Mouse (Mus musculus): ENCODE measurements around the gene Dnah1.

Gene Dnah1

DNA sequence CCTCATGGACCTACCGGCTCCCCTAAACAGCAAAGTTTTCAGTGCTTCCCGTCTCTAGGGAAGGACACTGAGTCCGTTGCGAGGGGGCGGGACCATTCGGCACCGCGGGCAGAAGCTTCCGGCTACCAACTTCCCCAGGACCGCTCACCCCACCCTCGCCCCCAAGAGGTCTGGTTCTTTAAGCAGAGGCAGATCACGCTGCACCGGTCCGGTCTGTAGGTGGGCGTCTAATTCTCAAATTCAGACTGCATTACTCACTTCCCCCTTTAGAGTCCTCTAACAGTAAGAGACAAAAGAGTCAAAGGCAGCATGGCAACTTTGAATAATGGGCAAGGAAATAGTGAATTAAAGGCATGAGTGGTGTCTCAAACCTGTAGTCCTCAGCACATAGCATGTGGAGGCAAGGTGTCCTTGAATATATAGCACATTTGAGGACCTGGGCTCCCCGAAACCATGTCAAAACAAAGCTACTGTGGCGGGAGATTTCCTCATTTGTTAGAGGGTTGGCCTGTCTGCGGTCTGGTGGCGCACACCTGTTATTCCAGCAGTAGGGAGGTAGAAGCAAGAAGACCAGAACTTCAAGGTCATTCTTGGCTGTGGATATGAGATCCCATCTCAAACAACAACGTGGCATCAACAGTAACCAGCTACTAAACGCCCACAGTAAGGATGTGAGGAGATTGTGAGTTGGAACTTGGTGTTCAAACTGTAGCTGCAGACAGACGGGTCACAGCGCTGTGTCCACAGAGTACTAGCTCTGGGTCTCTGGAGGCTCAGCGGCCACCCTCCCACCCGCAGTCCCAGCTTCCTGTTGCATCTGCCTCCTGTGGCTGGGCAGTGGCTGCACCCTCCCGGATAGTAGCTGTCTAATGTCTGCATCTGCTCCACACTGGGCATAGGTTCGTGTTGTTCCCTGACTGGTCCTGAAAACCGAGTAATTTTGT is at the start of gene Dnah1:
TSS of gene Dnah1 (minus strand) at position 48 of the 944 bp plus-strand sequence.
- DNase-seq (ENCODE audit: low spot score): no peak

DNA sequence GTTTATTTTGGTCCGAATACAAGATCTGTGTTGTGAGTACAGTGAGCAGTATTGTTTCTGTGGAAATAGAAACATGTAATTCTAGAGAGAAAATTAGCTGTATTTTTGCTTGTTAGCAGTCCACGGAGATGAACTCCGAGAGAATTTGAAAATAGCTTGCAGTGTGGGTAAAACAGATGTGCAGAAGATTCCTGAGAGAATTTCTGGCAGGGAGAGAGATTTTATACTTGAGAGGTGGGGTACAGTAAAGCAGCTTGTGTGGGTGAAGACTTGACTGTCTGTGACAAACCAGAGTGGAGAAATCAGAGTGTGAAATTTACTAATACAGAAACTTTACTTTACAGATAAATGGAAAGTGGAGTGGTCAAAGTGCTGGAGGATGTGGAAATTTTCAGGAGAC is 45.7 kb upstream of the Dnah1 start:
- no peak for DNase-seq (ENCODE audit: low spot score)

DNA sequence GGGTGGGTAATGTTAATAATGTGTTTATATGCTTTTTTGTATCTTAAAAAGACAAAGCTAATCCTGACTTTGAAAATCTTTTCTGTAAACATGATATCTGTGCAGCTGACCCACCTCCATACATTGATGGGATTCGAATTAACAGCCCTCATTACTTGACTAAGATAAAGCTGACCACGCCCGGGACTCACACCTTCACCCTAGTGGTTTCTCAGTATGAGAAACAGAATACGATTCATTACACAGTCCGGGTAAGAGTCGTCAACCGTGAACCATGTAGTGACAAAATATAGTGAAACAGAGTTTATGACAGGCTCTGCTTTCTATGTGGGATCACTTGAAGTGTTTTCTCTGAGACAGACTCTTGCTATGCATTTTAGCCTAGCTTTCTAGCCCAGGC is 44.3 kb upstream of the Dnah1 start:
- DNase-seq (ENCODE audit: low spot score): no peak

GRCm38 (mm10) chr14:31365350-31365749 is 41.7 kb upstream of the Dnah1 start:
- DNase-seq (ENCODE audit: low spot score): no peak

DNA sequence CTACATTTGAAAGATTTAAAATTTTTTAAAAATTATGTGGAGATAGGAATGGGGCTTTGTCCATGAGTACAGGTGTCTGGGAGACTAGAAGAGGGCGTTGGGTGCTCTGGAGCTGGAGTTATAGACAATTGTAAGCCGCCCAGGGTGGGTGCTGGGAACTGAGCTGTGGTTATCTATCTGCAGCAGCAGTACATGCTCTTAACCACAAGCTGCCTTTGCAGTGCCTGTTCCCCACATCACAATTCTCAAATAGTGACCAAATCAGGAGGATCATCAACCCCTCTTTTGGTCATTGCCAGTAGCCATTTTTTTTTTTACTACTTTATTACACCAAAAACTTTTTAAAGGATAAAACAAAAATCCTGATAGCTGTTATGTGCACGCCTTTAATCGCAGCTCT is 40.9 kb upstream of the Dnah1 start:
- no peak for DNase-seq (ENCODE audit: low spot score)

DNA sequence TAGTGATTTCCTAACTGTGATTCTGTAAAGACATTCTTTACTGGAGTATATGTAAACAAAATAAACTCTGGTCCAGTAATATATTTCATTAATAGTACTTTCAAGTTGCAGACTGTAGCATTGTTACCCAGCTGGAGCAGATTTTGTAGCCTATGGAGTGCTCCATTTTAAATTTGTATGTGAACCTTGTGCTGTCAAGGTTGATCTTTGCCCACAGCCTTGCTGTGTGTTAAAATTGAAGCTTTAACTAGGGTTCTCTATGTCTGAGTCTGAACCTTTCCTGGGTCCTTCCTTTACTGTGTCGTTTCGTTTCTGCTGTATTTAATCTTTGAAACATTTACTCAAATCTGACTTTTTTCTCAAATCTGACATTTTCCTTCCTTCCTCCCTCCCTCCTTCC is 38.5 kb upstream of the Dnah1 start:
- no peak for DNase-seq (ENCODE audit: low spot score)

DNA sequence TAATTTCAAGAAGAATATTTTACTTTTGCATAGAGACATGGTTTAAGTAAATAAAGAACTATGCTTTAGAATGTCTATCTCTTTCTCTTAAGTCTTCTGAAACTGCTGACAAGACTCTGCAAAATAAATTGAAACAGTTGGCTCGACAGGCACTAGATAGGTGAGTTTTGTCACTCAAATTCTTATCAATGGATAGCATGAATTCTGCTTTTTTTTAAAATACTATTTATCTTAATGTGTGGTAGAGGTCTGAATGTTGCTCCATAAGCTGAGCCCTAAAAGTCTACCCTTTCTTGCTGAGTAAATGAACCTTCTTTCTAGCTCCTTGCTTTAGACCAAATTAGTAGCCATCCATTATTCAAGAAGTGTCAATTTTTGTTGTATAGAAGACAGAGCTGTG is 21.7 kb upstream of the Dnah1 start:
- no peak for DNase-seq (ENCODE audit: low spot score)

- no peak for DNase-seq (ENCODE audit: low spot score)
Measured at GRCm38 (mm10) chr14:31343241-31343640, 19.5 kb upstream of the Dnah1 start.

DNA sequence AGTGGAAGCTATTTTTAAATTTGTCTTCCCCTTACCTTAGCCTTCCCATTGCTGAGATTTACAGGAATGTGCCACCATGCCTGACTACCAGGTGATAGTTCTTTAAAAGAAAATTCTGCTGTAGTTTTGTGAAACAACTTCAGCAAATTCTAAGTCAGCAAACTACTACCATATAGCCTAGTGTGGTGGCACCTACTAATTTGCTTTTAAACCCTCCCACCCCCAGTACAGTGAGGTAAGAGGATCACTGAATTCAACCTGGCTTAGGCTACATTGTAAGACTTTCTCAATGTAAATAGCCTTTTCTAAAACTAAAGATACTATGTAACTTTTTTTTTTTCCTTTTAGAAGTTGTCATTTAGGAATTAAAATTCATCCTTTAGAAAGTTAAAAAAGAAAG is 14.3 kb upstream of the Dnah1 start:
- DNase-seq (ENCODE audit: low spot score): no peak

DNA sequence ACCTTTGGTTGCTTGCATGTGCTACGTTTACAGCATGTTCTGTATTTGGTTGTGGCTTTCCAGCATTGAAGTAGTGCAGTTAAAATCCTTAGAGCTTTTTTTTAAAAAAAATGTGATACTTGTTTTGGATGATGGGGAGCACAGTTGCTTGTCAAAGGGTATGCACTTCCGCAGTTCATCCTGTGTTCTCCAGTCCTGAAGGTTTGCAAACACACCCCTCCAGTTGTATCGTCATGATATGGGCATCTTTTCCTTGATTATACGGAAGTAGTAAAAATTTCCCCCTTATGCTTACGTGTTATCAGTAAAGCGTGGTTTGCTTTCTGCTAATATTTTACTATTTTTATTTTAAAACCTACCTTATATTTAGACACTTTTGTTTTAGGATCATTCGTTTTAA is 13.7 kb upstream of the Dnah1 start:
- DNase-seq (ENCODE audit: low spot score): no peak

DNA sequence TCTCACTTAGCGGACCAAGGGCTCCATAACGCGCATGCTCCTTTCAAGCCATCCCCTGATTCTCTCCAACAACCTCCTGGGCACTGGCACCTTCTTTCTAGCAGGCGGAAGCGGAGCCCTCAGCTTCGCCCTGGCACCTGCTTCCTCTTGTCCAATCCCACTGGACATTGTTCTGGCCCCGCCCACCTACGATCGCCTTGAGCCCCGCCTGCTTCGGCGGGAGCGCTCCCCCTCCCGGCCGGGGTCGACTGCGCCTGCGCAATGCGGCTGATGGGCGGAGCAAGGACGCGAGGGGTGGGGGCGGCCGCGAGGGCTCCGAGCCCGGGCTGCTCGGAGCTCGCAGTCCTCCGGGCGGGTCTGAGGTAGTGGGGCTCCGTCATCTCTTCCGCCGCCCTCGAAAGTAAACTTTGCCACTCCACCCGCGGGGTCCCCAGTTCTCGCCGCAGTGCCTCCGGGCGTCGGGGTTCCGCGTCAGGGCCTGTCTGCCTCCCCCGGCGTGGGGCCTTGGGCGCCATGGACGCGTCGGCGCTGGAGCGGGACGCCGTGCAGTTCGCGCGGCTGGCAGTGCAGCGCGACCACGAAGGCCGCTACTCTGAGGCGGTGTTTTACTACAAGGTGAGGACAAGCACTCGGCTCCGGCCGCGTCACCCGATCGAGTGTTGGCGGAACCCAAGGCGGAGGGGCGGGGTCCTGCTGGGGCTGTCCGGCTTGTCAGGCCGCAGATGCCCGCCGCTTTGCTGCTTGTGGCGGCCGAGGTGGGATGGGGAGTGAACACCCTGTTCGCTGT is 12.9 kb upstream of the Dnah1 start, which contains the start of gene Capn7:
TSS of gene Capn7 (plus strand) at position 270 of the 787 bp plus-strand sequence.
- peak; percentile 98 for DNase-seq (ENCODE audit: low spot score)

GRCm38 (mm10) chr14:31335765-31336164 is 12.1 kb upstream of the Dnah1 start:
- no peak for DNase-seq (ENCODE audit: low spot score)

- DNase-seq (ENCODE audit: low spot score): no peak
Measured at GRCm38 (mm10) chr14:31330957-31331356, 7.3 kb upstream of the Dnah1 start.

GRCm38 (mm10) chr14:31329741-31330140 is 6.0 kb upstream of the Dnah1 start:
- DNase-seq (ENCODE audit: low spot score): no peak

DNA sequence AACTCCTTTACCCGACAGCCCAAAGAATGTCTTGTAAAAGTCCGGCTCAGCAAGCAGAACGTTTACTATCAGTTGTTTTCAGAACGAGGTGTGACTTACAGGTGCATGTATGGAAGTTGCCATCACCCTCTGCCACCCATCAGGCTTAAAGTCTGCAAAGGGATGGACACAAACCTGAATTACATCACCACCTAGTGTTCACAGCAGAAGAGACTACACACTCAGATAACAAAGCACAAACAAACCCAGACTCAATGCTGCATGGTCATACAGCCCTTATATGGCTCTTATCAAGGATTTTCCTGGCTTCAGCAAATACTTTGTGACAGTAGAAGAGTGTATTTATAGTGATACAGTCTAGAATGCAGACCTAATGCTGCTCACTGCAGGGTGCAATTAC is 4.0 kb upstream of the Dnah1 start:
- no peak for DNase-seq (ENCODE audit: low spot score)

DNA sequence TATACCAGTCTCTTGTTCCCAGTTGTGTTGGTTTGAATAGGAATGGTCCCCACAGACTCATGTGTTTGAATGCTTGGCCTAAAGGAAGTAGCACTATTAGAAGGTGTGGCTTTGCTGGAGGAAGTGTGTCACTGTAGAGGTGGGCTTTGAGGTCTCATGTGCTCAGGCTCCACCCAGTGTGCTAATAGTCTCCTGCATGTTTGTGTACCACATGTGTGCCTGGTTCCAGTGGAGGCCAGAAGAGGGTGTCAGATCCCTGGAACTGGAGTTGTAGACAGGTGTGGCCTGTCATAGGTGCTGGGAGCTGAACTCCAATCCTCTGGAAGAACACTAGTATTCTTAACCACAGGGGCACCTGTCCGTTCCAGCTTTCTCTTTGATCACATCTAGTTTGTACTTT is 3.5 kb upstream of the Dnah1 start:
- no peak for DNase-seq (ENCODE audit: low spot score)

DNA sequence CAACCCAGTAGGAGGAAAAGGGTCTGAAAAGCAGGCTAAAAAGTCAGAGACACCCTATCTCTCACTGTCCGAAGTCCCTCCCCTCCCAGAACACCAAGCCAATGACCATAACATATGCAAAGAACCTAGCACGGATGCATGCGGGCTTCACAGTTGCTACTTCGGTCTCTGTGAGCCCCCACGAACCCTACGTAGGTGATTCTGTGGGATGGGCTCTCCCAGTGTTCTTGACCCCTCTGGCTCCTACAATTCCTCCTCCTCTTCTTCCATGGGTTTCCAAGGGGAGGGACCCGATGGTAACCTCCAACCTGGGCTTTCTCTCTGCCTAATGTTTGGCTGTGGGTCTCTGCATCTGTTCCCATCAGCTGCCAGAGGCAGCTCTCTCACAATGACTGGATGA is 3.1 kb upstream of the Dnah1 start:
- DNase-seq (ENCODE audit: low spot score): no peak

DNA sequence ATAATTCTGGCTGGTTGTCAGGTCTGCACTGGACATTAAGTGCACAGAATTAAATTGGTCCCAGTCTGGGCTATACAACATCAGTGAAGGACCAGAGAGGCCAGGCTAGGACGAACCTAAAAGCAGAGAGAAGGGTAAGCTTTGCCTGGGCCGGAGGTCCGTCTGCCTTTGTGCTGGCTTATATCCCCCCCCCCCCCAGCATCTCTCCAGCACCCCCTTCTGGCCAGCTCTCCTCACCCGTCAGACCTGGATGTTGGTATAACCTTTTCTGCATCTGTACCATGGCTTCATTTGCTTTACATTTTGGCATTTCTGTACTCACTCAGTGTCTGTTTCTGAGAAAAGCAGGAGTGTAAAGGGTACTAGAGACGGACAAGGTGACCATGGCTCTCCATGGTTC is 1.9 kb upstream of the Dnah1 start:
- no peak for DNase-seq (ENCODE audit: low spot score)

DNA sequence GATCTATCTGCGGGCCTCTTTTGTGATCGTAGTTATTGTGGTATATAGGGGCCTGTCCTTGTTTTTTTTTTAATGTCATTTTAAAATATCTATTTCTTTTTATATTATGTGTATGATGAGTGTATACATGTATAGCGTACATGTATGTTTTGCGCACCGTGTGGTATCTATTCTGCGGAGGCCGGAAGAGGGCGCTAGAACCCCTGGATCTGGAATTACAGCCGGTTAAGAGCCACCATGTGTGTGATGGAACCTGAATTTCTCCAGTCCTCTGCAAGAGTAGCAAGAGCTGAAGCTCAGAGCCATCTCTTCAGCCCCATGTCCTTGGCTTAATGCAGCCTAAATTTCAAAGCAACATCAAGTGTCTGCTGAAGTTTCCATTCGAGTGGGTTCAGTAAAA is 1.2 kb upstream of the Dnah1 start:
- no peak for DNase-seq (ENCODE audit: low spot score)

DNA sequence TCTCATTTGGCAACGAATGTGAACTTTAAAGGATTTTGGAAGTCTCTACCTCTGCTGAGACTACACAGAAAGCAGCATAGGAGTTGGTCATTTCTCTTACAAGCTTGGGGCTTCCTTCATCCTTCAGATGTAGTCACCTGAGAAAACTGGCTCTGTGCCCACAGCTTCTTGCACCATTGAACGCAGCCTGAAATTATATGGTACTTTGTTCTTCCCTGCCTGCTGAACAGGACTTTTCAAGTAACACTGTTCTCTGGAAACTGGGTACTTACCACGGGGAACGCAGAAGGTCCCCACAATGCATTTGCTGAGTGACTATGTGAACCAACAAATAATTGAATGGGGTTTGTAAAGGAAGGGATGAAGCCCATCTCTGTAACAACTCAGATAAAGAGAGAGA is 507 bp downstream of the Dnah1 start:
- DNase-seq (ENCODE audit: low spot score): no peak

- no peak for DNase-seq (ENCODE audit: low spot score)
Measured at GRCm38 (mm10) chr14:31322191-31322590, 1.5 kb downstream of the Dnah1 start.

DNA sequence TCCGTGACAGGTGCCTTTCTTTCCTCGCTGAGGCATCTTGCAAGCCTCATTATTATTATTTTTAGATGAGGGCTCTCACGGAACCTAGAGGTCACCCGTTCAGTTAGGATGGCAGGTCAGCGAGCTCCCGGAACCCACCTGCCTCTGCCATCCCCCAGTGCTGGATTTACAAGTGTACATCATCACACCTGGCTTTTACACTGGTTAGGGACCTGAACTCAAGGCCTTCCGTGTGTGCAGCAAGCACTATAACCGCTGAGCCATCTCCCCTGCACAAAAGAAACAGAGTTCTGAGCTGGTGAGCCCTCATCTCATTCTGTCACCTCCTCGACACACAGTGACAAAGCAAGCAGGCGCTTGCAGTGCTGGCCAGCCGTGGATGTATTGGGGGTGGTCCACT is 2.5 kb downstream of the Dnah1 start:
- no peak for DNase-seq (ENCODE audit: low spot score)

DNA sequence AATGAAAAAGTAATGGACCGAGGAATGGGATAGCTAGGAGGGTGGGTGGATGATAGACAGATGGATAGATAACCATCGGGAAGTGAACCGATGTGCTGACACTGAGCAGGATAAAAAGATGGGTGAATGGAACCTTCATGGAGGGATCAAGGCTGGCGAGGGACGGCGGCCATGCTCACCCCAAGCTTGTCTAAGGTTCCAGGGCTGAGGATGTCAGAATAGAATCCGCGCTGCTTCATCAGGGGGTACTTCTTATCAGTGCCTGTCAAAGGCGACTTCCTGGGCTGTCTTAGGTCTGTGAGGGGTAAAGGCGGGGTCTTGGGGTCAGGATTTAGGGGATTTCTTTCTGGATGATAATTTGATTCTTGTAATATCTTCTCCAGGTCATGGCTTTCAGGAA is 4.2 kb downstream of the Dnah1 start:
- no peak for DNase-seq (ENCODE audit: low spot score)
